Mouse (Mus musculus): Measurements from ENCODE around the gene Shisa8.

DNA sequence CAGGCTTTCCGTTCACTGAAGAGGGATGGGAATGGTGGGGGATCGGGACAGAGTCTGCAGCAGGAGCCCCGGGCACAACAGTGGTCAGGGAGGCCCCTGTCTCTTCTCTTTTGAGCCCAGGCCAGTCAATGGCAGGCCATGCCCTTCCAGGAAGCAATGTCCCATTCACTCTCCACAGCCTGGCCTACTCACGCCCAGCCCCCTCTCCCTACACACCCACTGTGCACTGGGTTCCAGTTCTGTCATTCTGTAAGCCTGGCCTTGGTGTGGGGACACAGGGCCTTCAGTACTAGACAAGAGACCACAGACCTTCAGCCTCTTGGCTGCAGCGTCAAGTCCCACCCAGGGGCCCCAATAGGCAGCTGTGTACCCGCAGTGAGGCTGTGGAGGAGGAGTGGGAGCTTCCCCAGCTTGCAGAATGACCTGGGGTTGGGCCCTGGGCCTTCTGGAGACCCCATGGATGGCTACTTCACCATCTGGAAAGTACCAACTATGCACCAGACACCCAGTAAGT lies 17.5 kb upstream of the Shisa8 start:
- TF ChIP-seq POLR2A (IDR thresholded peaks at IDR 0.05; ENCODE audit: insufficient read length, low read depth) (no peak), POLR2AphosphoS2 (IDR thresholded peaks at IDR 0.05; ENCODE audit: insufficient read length, low read depth) (no peak), TCF12 (IDR thresholded peaks at IDR 0.05; ENCODE audit: insufficient read depth, poor library complexity, severe bottlenecking) (no peak), E2F4 (IDR thresholded peaks at IDR 0.05; ENCODE audit: insufficient read depth) (no peak), MAX (IDR thresholded peaks at IDR 0.05; ENCODE audit: low read depth) (no peak), MYOD1 (IDR thresholded peaks at IDR 0.05; ENCODE audit: control insufficient read depth in 1 of 3, insufficient read length in 2 of 3, low read depth in 2 of 3) (no peak), SRF (IDR thresholded peaks at IDR 0.05; ENCODE audit: control insufficient read depth, insufficient read length, low read depth) (no peak), MYOG (IDR thresholded peaks at IDR 0.05; ENCODE audit: control insufficient read depth in 1 of 3, insufficient read depth in 1 of 3, insufficient read length in 2 of 3, low read depth in 2 of 3) (no peak), USF1 (IDR thresholded peaks at IDR 0.05; ENCODE audit: low read depth) (no peak)

Measured in myocyte (in vitro differentiated cells).